Mouse (Mus musculus): ENCODE data around the gene Pfkfb4. TPM values are rescaled to one million over a fixed set of nuclear protein-coding genes. Genes with fewer than 3 reads are reported as not detected.
A peak's percentile ranks its signal among the peaks of the same experiment; 100 is the strongest.

The Pfkfb4 gene
- total RNA-seq, 2 experiments from 2014 or later: 2.4 TPM

DNA sequence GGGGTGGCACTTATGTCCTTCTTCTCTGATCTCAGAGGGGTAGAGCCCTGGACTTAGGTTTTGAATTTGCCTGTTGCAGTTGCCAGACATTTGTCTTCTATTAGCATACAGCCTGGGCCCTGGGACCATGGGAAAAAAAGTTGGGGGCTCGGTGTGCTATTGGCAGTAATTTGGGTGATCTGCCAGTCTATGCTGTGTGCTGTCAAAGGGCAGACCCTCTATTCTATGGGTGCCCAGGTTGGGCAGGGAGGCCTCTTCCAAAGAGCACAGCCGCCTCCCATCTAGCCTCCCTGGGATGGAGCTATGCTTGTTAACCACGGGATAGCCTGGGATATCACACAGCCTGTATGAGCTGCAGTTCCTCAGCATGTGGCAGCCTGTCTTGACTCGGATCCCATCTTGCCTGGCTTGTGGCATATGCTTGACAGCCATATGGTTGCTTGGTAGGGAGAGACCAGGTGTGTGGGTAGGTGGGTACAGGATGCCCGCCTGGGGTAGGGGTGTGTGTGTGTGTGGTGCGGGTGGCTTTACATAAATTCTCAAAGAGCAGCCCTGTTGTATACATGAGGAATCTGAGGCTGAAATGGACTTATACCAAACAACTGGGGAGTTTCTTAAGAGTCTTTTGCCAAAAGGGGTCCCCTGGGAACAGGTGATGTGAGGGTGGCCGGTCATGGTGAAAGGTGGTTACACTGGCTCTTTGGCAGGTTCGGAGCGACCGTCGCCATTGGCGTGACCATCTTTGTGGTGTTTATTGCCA is 63.9 kb downstream of the Pfkfb4 start:
- no peak for DNase-seq
- intact Hi-C loops (cut with DNase I): no loop called here

DNA sequence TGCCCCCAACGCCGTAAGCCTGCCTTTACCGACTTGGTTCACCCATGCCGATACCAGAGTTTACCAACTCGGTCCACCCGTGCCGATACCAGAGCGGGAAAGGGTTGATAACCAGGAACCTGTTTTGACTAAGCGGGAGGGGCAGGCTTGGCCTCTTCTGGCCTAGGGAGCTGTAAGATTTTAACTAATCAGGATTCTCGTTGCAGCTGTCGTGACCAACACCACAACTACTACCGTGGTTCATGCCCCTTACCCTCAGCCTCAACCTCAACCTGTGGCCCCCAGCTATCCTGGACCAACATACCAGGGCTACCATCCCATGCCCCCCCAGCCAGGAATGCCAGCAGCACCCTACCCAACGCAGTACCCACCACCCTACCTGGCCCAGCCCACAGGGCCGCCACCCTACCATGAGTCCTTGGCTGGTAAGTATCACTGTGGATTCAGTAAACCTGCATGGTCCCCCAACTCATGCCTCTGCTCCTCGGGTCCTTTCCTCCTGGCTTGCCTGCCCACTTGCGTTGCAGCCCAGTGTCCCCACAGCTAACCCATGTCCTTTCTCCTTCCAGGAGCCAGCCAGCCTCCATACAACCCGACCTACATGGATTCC is 64.6 kb downstream of the Pfkfb4 start:
- no peak for DNase-seq
- intact Hi-C loops (cut with DNase I): no loop called here

GRCm38 (mm10) chr9:109056916-109057315 is 65.3 kb downstream of the Pfkfb4 start:
- intact Hi-C loops (cut with DNase I): no loop called here
- DNase-seq: no peak

DNA sequence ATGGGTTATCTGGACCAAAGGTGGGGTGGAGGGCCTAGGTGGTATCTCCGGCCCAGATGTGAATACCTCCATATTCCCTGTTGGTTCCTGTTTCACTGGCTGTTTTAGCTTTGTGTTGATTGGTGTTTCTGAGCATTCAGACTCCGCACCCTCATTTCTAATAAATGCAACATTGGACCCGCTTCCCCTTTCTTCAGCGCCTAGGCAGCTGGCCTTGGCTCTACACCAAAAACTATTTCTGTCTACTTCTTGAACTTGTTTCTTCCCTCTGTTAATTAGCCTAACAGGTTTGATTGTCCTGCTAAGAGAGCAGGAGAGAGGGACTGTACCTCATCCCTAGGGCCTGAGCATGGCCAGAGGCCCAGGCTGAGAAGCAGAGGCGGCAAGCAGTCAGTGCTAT is 66.0 kb downstream of the Pfkfb4 start:
- no peak for DNase-seq
- intact Hi-C loops (cut with DNase I): no loop called here

DNA sequence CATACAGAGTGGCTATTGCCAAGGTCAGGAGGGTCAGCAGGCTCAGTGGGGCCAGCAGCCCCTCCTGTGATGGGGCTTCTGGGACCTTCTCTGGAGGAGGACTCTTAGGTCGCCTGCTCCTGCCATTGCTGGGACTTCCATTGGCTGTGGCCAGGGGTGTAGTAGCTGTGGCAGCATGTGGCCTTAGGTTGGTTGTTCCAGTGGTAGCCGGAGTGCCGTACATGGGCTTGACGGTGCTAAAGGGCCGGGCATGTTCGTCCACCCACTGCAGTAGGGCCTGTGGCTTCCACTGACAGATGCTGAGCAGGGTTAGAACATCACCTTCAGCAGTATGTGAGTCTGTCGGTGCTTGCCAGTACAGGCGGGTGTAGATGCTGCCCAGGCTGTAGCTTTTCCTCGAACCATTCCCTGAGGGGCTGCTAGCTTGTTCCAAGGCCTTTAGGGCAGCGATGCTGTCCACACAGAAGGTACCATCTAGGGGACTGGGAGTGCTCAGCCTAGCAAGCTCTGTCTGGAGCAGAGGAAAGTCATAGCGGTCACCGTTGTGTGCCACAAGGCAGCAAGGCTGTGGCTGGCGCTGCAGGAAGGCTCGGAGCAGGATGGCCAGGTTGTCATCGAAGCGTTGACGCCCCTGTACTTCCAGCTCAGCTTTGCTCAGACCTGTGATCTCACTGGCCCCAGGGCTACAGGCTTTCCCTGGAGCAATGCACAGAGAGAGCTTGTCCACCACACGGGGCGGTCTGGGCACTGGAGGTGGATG is 66.6 kb downstream of the Pfkfb4 start:
- no peak for DNase-seq
- intact Hi-C loops (cut with DNase I): no loop called here

GRCm38 (mm10) chr9:109059136-109059903 is 67.7 kb downstream of the Pfkfb4 start, which contains the start of gene Trex1:
TSS of gene Trex1 (minus strand) at chr9:109059734.
- intact Hi-C loops (cut with DNase I): loop anchor here (1.0 kb wide), 2 partner anchors 21 to 59 kb away; partner anchors contain the start of gene Shisa5
- peak; percentile 92 to 94 for DNase-seq

DNA sequence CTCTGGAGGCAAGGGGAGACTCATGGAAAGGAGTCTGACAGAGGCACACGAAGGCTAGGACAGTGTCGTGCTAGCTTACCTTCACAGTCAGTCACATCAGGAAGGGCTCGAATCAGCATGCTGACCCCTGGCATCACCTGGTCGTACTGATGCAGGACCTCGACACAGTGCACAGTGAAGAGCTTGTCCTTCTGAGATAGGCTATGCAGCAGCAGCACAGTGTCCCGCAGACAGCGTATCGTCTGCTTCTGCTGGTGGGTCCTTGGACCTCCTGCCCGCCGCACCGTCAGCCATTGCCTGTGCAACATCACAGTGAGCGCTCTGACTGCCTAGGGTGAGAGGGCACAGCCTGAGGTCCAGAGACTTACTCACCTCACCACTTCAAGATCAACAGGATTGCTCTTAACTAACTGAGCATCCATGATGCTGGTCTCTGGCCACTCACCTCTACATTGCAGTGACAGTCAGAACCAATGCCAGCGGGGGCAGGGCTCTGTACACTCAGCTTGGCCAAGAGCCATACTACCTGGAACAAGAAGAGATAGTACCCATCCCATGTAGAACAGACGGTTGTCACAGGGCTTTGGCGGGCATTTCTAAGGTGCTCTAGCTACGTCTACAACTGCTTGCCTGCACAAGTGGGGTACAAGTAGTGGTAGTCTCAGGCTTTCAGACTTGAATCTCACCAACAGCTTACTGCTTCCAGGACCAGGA is 68.8 kb downstream of the Pfkfb4 start:
- no peak for DNase-seq
- intact Hi-C loops (cut with DNase I): no loop called here

DNA sequence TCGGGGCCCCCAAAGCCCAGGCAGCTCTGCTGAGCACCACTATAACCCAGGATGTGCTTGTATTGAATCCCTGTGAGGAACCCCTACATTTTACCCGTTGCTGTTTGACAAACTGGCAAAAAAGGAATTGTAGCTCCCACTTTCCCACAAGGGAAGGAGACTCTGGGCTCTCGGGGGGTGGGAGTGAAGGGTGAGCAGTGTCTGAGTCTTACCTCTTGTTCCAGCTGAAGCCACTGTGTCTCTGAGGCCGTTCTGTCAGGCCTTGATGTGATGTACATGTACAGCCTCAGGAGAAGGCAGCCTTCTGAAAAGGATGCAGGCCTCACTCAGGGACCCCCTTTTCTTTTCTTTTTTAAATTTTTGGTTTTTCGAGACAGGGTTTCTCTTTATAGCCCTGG is 69.3 kb downstream of the Pfkfb4 start:
- intact Hi-C loops (cut with DNase I): no loop called here
- DNase-seq: no peak

GRCm38 (mm10) chr9:109068095-109068735 is 76.6 kb downstream of the Pfkfb4 start:
- intact Hi-C loops (cut with DNase I): no loop called here
- no peak for DNase-seq

GRCm38 (mm10) chr9:109073661-109074573 is 82.3 kb downstream of the Pfkfb4 start, which contains the start of gene Atrip:
TSS of gene Atrip (minus strand) at chr9:109074124.
- intact Hi-C loops (cut with DNase I): no loop called here
- peak; percentile 94 for DNase-seq

- DNase-seq: no peak
- intact Hi-C loops (cut with DNase I): no loop called here
Observed at GRCm38 (mm10) chr9:109080516-109080915, 88.9 kb downstream of the Pfkfb4 start.

GRCm38 (mm10) chr9:109081749-109082123 is 90.2 kb downstream of the Pfkfb4 start:
- peak in 1 of 2 experiments; percentile 21 for DNase-seq
- intact Hi-C loops (cut with DNase I): no loop called here

Small RNA genes within 50 kb of the gene (microRNA-seq; reads per million reads assigned to microRNA genes)
- gene Mir711: 0 reads per million in 2 experiments

Other genes starting within 250 kb of the Pfkfb4 start
- gene Ip6k2, start 208.0 kb upstream of the Pfkfb4 start, total RNA-seq (2021): 10 to 100 TPM; 39.6 to 42.0 TPM
- 10 to 100 TPM in 1 of 2 experiments, 1 to 10 TPM in 1; 9.0 to 11.5 TPM for gene Nckipsd, start 183.4 kb upstream of the Pfkfb4 start, total RNA-seq (2021)
- gene Celsr3, start 165.5 kb upstream of the Pfkfb4 start, total RNA-seq (2021): under 1 TPM; 0.22 to 0.24 TPM
- 10 to 100 TPM; 13.6 to 18.0 TPM for gene Slc26a6, start 138.5 kb upstream of the Pfkfb4 start, total RNA-seq (2021)
- gene Tmem89, start 77.2 kb upstream of the Pfkfb4 start, total RNA-seq (2021): not detected
- 1,000 to 10,000 TPM; 1,923 to 1,927 TPM for gene Uqcrc1, start 55.1 kb upstream of the Pfkfb4 start, total RNA-seq (2021)
- 1 to 10 TPM; 1.3 TPM for gene Col7a1, start 38.2 kb upstream of the Pfkfb4 start, total RNA-seq (2021)
- not detected for gene Ucn2, start 5.8 kb upstream of the Pfkfb4 start, total RNA-seq (2021)
- 10 to 100 TPM; 51.6 to 53.2 TPM for gene Shisa5, start 46.8 kb downstream of the Pfkfb4 start, total RNA-seq (2021)
- gene Trex1, start 68.0 kb downstream of the Pfkfb4 start, total RNA-seq (2021): 10 to 100 TPM in 1 of 2 experiments, 1 to 10 TPM in 1; 9.8 to 12.2 TPM
- 10 to 100 TPM in 1 of 2 experiments, 1 to 10 TPM in 1; 9.2 to 10.4 TPM for gene Atrip, start 82.3 kb downstream of the Pfkfb4 start, total RNA-seq (2021)
- 10 to 100 TPM; 10.3 to 12.4 TPM for gene Ccdc51, start 90.7 kb downstream of the Pfkfb4 start, total RNA-seq (2021)
- 100 to 1,000 TPM; 272 to 274 TPM for gene Tma7, start 90.8 kb downstream of the Pfkfb4 start, total RNA-seq (2021)
- 10 to 100 TPM; 23.8 to 28.3 TPM for gene Plxnb1, start 103.6 kb downstream of the Pfkfb4 start, total RNA-seq (2021)
- not detected for gene Fbxw21, start 170.3 kb downstream of the Pfkfb4 start, total RNA-seq (2021)
- not detected for gene Fbxw13, start 204.2 kb downstream of the Pfkfb4 start, total RNA-seq (2021)
- not detected for gene Fbxw20, start 243.0 kb downstream of the Pfkfb4 start, total RNA-seq (2021)

All from heart, postnatal 10 days (tissue).